Mouse (Mus musculus) cerebellum, adult 2 months (tissue): ENCODE results near the gene Pla2g4d. TPM values are rescaled to one million over a fixed set of nuclear protein-coding genes. Genes with fewer than 3 reads are reported as not detected.

ENCODE experiments used
- DNase-seq, 2 experiments: peaks; one replicate each; pipeline ENCODE4 v3.0.0; 2021
- H3K27ac ChIP-seq: fragments of 200-500 bp; 2 replicates; pipeline ENCODE4 v1.5.1; 2012; ENCODE audit warnings: low read length, control low read depth, inconsistent platforms; ENCODE audit not compliant: insufficient read depth
- H3K27me3 ChIP-seq: fragments of 200-500 bp; 2 replicates; pipeline ENCODE4 v1.6.1; 2012; ENCODE audit warnings: inconsistent platforms, mild to moderate bottlenecking, low read length, moderate library complexity; ENCODE audit not compliant: control insufficient read depth, insufficient read depth
- H3K4me1 ChIP-seq: fragments of 200-500 bp; 2 replicates; pipeline ENCODE4 v1.6.1; 2011; ENCODE audit warnings: low read length; ENCODE audit not compliant: control insufficient read depth, insufficient read depth
- H3K4me3 ChIP-seq: fragments of 200-500 bp; replicated peaks from 2 replicates; pipeline ENCODE3; 2011; ENCODE audit warnings: mild to moderate bottlenecking, low read depth, low read length, control low read depth; ENCODE audit not compliant: insufficient read depth
- CTCF ChIP-seq: fragments of 200-500 bp; IDR thresholded peaks from 2 replicates; pipeline ENCODE4 v1.5.1; 2011; ENCODE audit warnings: low read depth, mild to moderate bottlenecking, control low read depth, low read length, moderate library complexity, borderline replicate concordance; ENCODE audit not compliant: insufficient read depth
- POLR2A ChIP-seq: fragments of 200-500 bp; IDR thresholded peaks from 2 replicates; pipeline ENCODE4 v1.6.1; 2011; ENCODE audit warnings: low read length, control low read depth, borderline replicate concordance; ENCODE audit not compliant: insufficient read depth
- WGBS: fragments of 180-500 bp; shearing (Covaris S2); methylation state at CpG from one replicate; pipeline ENCODE4 v1.1.7; 2018; 5-methylcytosine and 5-hydroxymethylcytosine counted together
- polyA plus RNA-seq: library from polyadenylated mRNA; depleted of rRNA; stranded (reverse); fragments of >200 nt; gene quantifications from 2 replicates; pipeline ENCODE4 v1.2.3, GENCODE M21; 2012; rRNA removed

Gene Pla2g4d
- polyA plus RNA-seq, result 0.07 and 0.08 TPM in 2 replicates

DNA sequence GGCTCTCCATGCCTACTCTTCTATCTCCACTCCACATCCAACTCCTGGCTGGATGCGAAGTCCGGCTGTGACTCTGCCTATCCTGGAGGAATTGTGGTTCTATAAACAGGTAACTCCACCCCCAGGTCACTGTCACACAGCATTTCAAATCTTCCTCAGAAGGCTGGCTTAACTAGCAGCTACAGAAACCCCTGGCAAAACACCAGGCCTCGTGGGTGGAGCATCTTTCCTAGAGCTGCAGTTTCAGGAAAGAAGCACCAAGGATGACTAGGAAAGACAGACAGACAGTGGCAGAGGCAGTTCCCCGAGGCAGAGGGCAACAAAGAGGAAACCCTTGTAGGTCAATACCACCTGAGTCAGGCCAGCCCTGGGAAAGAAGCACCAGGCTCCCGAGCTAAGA, at the start of gene Pla2g4d:
TSS of gene Pla2g4d (minus strand) at position 203 of the 400 bp plus-strand sequence.
- TF ChIP-seq CTCF (no peak), POLR2A (no peak)
- H3K27me3 ChIP-seq, result no peaks in the 10 kb centered on the region
- peaks cover 21% of the 10 kb centered on the region for H3K4me1 ChIP-seq
- 67% methylated on average over 5 of the region's 5 CpGs for WGBS
- H3K4me3 ChIP-seq, result no peak within 1 kb of the TSS
- no peak for DNase-seq
- H3K27ac ChIP-seq, result no peak within 1 kb of the TSS

GRCm38 (mm10) chr2:120337886-120338285, 48.9 kb upstream of the Pla2g4d start:
- peaks cover 4% of the 10 kb centered on the region; the same call in 1 of the 2 replicates for H3K4me1 ChIP-seq
- TF ChIP-seq POLR2A (no peak), CTCF (no peak)
- no peaks in the 10 kb centered on the region for H3K27me3 ChIP-seq
- no peak overlapping the region for H3K4me3 ChIP-seq
- H3K27ac ChIP-seq, result no peak overlapping the region
- DNase-seq, result no peak
- 39% methylated on average over 2 of the region's 2 CpGs for WGBS

GRCm38 (mm10) chr2:120331575-120331974, 42.6 kb upstream of the Pla2g4d start:
- Histone ChIP-seq H3K4me3 (no peak overlapping the region), H3K27ac (no peak overlapping the region), H3K4me1 (no peaks in the 10 kb centered on the region), H3K27me3 (no peaks in the 10 kb centered on the region)
- no peak for DNase-seq
- 78% methylated on average over 4 of the region's 4 CpGs for WGBS
- TF ChIP-seq POLR2A, result no peak
- TF ChIP-seq CTCF, result no peak

- 81% methylated on average over 4 of the region's 4 CpGs for WGBS
- TF ChIP-seq CTCF (no peak), POLR2A (no peak)
- Histone ChIP-seq H3K4me3 (no peak overlapping the region), H3K27me3 (no peaks in the 10 kb centered on the region), H3K4me1 (no peaks in the 10 kb centered on the region), H3K27ac (no peak overlapping the region)
- no peak for DNase-seq
Observed at GRCm38 (mm10) chr2:120315077-120315476, 26.1 kb upstream of the Pla2g4d start.

DNA sequence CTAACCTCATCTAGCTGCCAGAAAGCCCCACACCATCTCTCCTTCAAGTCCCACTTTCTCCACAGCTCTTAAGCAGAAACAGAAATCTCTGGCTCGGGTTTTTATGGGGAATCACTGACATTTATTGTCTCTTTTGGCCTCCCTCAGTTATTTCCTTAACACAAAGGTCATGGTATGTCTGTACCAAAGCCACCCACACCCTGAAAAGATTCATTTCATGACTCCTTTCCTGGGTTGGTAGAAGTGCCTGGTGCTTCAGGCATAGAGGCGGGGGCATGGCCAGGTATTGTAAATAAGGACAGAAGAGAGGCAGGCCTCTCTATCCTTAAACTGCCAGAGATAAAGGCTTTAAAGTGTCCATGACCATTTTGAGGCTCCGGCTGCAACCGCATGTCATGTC, 25.5 kb upstream of the Pla2g4d start:
- Histone ChIP-seq H3K27ac (no peak overlapping the region), H3K27me3 (no peaks in the 10 kb centered on the region), H3K4me3 (no peak overlapping the region), H3K4me1 (no peaks in the 10 kb centered on the region)
- 92% methylated on average over 4 of the region's 4 CpGs for WGBS
- TF ChIP-seq CTCF (no peak), POLR2A (no peak)
- no peak for DNase-seq

- TF ChIP-seq CTCF (no peak), POLR2A (no peak)
- 20% methylated on average over 3 of the region's 3 CpGs for WGBS
- H3K4me3 ChIP-seq, result no peak within 1 kb of the TSS
- no peak within 1 kb of the TSS for H3K27ac ChIP-seq
- DNase-seq, result no peak
- H3K27me3 ChIP-seq, result no peaks in the 10 kb centered on the region
- no peaks in the 10 kb centered on the region for H3K4me1 ChIP-seq
Observed at GRCm38 (mm10) chr2:120313976-120314375, 25.0 kb upstream of the Pla2g4d start, which contains the start of gene Pla2g4f. Pla2g4f (minus strand) TSS chr2:120314165.

DNA sequence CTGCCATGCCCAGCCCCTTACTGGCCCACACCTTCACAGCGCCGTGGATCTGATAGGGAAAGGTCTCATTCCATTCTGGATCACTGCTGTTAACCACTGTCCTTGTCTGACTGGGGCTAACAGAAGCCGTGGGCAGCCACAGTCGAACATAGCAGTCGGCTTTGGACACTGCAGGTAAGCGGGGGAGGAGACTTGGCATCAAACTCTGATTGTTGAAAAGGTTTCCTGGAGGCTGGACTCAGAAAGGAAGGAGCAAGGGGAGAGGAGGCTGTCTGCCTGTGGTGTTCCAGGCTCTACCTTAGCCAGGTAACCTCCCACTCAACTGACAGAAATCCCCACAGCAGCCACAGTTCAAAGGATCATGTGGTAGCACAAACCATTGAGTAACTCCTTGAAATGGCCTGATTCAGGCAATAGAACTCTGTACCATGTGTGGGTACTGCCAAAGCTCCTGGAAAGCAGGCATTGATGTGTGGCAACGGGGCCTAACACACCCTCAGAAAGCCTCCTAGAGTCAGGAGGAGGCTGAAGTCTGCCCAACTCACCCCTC, 23.4 kb upstream of the Pla2g4d start:
- TF ChIP-seq POLR2A, result no peak
- TF ChIP-seq CTCF, result no peak
- no peak overlapping the region for H3K27ac ChIP-seq
- 64% methylated on average over 7 of the region's 7 CpGs for WGBS
- DNase-seq, result no peak
- H3K4me1 ChIP-seq, result no peaks in the 10 kb centered on the region
- no peaks in the 10 kb centered on the region for H3K27me3 ChIP-seq
- no peak overlapping the region for H3K4me3 ChIP-seq

- DNase-seq, result no peak
- H3K27ac ChIP-seq, result no peak overlapping the region
- no peaks in the 10 kb centered on the region for H3K27me3 ChIP-seq
- 20% methylated on average over 3 of the region's 3 CpGs for WGBS
- H3K4me1 ChIP-seq, result no peaks in the 10 kb centered on the region
- no peak overlapping the region for H3K4me3 ChIP-seq
- TF ChIP-seq POLR2A (no peak), CTCF (no peak)
Observed at GRCm38 (mm10) chr2:120304113-120304512, 15.1 kb upstream of the Pla2g4d start.

GRCm38 (mm10) chr2:120301076-120301475, 12.1 kb upstream of the Pla2g4d start:
- no peaks in the 10 kb centered on the region for H3K4me1 ChIP-seq
- DNase-seq, result no peak
- 93% methylated on average over 6 of the region's 6 CpGs for WGBS
- no peak overlapping the region for H3K4me3 ChIP-seq
- no peak overlapping the region for H3K27ac ChIP-seq
- H3K27me3 ChIP-seq, result no peaks in the 10 kb centered on the region
- TF ChIP-seq CTCF (no peak), POLR2A (no peak)
